Mouse (Mus musculus): ENCODE results near the gene Plac8.

Plac8 gene

DNA sequence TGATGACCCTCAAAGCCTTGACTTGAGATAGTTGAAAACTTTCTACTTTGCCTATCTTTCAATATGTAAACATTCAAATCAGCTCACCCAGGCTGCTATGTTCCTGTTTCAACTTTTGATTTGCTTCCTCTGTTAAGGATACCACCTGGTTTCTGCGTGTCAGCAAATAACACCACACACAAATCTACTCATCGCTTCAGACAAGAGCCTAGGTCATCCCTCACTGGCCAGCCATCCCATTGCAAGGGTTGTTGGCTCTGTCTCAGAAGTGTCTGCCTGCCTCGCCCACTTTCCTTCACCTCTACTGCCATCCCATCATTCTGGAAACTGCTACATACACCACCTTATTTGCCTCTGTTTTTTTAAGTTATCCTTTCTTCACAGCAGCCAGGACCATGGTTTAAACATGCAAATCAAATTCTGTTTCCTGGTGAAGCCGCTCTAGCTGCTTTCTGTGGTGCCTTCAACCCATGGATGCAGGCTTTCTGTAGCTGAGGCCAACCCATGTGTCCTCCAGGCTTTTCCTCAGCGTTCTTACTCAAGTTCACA is 6.9 kb upstream of the Plac8 start:
- no peak for DNase-seq (ENCODE audit: low read depth, low spot score)

DNA sequence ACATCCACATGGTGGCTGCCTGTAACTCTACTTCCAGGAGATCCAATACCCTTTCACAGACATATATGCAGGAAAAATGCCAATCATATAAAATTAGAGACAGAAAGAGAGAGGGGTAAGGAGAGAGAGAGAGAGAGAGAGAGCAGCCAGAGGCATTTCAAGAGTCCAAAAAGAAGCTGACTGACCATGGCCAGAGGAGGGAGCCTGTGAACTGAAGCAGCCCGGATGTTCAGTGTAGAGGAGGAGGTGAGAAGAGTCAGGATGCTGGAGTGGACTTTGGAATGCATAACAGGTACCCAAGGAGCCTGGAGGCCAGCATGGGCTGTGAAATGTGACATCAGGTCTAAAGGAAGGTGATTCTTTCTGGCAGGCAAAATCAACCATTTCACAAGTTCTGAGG is 2.7 kb upstream of the Plac8 start:
- DNase-seq (ENCODE audit: low read depth, low spot score): no peak

DNA sequence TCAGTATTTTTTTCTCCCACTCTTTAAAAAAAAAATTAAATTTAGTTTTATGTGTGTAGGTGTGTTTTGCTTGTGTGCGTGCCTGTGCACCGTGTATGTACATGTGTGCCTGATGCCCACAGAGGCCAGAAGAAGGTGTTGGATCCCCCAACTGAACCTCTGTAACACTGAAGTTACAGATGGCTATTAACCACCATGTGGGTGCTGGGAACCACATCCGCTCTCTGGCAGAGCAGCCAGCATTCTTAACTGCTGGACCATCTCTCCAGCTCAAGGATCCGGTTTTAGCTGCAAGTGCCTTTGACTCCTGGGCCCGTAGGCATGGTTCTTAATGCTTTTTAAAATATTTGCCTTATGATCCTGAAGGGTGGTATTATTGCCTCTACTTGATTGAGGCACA is 1.2 kb upstream of the Plac8 start:
- no peak for DNase-seq (ENCODE audit: low read depth, low spot score)

DNA sequence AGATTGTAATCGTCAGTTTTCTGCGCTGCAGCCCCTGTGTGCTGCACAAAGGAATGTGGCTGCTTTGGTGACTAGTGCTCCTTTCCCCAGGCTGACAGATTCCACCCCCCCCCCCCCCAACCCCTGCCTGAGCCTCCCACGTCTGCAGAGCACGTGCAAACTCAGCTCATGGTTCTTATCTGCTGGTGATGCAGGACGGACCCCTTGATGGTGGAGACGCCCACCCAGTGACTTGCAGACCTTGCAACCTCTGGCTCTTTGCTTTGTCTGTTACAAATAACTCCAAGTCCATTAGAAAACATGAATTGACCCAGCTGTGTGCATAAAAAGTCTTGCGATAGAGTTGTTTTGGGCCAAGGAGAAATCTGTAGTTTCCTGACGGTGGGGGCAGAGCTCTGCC is 1.3 kb downstream of the Plac8 start:
- no peak for DNase-seq (ENCODE audit: low read depth, low spot score)

DNA sequence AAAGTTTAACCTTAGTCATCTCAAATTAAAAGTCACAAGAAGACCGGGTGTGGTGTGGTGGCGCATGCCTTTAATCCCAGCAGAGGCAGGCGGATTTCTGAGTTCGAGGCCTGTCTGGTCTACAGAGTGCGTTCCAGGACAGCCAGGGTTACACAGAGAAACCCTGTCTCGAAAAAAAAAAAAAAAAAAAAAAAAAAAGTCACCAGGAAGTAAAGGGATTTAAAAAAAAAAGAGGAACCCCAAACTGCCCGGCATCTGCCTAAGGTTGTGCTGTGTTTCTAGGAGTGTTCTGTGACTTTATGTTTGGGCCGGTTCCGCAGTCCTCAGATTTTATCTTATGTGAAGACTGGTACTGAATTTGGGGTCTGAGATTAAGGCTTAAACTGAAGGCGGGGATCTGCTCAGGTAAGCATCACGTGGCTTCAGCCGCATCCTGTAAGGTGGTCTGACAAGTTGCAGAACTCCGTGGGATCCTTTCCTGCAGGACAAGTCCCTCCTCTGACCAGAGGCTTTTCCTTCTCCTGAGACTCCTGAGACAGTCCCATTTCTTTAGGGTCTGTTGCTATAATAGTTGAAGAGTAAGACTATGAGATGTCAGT is 1.9 kb downstream of the Plac8 start:
- DNase-seq (ENCODE audit: low read depth, low spot score): no peak

DNA sequence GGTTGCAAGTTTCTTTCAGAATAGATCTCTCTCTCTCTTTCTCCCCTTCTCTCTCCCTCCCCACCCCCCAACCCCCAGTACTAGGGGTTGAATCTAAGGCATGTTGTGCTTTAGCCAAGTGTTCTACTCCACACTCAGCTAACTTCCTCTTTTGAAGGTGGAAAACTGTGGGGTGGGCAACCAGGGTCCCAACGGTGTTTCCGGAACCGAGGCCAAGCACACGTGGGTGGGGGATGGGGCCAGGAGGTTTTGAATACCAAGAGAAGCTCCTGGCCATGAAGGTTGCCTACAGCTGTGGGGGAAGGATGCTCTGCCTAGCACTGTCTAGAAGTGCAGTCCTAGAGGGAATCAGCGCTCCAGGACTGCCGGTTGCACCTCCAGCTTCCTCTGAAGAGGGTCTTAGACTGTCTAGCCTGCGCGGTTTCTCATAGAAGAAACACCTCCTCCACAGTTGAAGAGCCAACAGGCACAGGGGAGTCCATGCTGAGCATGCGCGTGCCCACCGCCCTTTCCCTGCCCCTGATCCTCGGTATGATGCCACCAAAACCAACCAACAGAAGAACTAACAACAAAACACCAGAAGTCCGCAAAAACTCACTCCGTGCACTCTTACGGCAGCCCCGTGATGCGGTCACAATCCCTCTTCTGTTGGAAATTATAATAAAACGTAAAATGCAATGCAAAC is 2.7 kb downstream of the Plac8 start:
- no peak for DNase-seq (ENCODE audit: low read depth, low spot score)

DNA sequence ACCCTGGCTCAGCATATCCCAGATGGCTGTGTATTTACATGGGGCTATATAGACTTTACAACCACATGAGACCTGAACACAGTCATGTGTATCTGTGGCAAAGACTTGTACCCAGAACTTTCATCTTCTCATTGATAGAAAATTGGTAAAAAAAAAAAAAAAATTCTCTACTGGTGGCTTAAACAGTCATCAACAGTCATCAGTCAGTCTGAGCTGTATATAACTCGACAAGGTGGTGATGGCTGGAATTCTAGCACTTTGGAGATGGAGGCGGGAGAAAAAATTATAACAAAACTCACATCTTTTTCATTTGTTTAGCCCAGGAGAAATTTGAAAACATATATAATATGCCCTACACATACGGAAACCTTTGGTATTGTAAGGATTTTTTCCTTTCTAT is 3.2 kb downstream of the Plac8 start:
- no peak for DNase-seq (ENCODE audit: low read depth, low spot score)

DNA sequence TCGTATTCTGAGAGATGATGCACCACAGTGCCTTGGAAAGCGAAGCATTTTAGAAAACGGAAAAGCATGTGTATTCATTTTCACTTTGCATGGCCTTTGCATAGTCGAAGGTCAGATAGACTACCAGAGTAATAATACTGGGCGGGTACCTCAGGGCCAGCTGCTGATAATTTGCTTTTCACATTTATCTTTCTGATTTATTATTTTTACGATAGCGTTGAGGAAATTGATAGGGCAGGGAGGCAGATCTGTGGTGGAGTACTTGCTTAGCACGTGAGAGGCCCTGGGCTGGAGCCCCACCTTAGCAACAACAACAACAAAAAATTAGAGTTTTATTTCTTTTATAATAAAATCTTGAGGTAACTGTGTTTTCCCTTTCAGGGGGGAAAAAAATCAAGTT is 3.9 kb downstream of the Plac8 start:
- no peak for DNase-seq (ENCODE audit: low read depth, low spot score)

DNA sequence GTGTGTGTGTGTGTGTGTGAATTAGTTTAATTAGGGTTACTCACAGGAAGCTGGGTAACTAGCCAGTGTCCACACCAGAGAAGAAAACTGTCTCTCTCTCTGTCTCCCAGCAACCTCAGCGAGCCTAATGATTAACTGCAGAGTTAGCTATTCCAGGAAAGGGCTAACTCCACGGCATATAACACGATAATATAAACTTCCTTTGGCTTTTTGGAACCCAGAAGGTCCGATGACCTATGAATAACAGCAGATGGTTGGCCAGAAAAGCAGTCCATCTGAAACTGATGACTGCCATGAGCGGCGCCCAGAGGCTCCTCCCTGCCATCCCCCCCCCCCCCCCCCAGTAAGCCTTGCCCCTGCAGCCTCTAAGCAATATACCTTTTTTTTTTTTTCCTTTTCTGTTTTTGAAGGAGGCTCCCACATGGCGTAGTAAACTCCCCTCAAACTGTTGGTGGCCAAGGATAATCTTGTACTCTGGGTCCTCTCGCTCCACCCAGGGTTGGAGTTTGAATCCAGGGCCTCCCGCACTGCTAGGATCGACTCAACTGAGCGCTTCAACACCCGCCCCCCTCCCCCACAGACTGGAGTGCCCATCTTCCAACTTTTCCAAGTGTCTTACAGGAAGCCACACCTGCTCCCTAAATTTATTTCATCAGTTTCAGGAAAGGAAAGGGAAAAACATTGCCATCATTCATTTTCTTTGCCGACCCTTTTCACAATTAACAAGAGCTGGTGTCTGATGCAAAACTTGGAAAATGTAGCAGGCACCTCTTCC is 4.6 kb downstream of the Plac8 start:
- no peak for DNase-seq (ENCODE audit: low read depth, low spot score)

DNA sequence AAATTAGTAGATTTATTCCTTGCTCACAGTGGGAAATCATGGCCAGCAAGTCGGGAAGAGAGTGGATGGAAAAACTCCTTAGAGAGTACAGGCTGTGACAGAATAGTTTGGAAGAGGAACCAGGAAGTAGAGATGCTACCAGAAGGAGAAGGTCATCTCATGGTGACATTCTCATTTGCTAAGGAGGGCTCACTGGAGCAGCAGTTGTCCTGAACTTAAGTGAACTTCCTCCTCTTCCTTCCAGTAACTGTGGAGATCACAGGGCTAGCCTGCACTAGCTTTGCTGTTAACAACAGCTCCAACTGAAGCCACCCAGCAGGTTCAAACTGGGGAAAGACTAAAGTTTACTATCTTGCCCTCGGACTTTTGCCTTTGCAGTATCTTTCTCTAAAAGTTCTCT is 5.2 kb downstream of the Plac8 start:
- DNase-seq (ENCODE audit: low read depth, low spot score): no peak

DNA sequence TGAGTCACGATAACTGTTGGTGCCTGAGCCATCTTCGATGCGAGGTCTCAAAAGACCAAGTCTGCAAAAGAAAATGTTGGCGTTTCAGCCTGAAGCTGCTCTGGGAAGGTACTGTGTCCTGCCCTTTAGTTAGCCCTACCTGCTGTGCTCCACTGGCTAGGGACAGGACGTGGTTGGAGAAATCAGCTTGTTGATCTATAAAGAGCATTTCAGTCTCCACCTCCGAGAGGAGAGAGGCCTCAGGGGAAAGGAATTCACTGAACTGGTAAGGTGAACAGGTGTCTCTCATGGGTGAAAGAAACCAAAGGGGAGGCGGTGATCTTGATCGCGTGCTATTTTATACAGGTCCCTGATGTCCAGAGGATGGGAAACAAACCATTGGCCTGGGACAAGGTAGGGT is 9.3 kb downstream of the Plac8 start:
- no peak for DNase-seq (ENCODE audit: low read depth, low spot score)

DNA sequence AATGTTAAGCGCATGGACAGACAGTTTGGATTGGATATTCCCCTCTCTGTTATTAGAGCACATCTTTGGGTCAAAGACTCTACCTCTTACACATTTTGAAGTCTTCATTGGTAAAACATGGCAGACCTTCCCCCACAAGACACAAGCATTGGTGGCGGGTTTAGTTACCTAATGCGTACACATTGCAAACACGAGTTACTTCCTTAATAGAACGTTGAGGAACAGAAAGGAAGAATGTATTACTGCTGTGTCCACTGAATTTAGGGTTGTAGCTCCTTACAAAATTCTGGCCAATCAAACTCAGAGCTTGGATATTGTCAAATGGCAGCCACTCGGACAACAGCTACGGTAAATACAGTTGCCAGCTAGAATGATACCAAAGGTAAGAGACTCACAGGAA is 12.7 kb downstream of the Plac8 start:
- DNase-seq (ENCODE audit: low read depth, low spot score): no peak

DNA sequence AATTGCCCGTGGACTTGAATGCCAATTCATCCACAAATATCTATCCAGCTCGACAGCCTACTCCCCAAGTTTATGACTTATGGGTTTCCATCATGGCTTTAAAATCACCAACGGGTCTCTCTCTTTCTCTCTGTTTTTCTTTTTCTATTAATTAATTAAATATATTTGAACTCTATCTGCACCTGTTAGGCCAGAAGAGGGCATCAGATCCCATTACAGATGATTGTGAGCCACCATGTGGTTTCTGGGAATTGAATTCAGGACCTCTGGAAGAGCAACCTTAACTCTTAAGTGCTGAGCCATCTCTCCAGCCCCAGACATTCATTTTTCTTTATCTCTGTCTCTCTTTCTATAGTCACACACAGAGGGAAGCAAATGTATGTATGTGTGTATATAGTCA is 13.3 kb downstream of the Plac8 start:
- no peak for DNase-seq (ENCODE audit: low read depth, low spot score)

DNA sequence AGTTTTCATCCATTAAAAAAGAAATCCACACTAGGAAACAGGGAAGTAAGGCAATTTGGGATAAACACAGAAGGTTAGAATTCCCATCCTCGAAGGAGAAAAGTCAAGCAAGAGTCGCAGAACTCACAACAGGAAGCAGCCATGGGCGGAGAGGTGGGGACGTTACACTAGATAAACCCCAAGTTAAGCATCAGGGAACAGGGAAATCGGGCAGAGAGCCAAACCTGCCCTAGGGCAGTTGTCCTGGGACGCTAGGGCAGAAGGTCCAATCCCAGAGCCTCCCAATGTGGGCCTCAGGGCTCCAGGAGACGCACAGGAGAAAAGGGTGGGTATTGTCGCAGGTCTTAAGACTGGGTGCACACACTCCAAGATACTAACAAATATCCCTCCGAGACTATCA is 14.5 kb downstream of the Plac8 start:
- no peak for DNase-seq (ENCODE audit: low read depth, low spot score)

DNA sequence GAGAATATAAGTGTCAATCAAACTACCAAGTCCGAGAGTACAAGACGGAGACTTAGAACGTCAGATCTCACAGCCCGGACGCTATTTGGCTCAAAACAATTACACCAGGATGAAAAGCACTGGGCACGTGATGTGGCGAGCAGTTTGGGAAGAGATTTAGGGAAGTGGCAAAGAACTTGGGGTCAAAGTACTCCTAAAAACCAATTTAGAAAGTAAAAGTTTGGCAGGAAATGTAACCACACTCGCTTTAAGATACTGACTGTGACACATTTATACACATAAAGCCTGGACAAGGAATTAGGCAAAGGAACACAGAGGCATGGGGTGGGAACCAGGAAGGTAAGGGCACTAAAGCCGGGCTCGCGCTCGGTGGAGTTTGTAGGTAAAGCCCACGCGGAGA is 15.0 kb downstream of the Plac8 start:
- no peak for DNase-seq (ENCODE audit: low read depth, low spot score)

DNA sequence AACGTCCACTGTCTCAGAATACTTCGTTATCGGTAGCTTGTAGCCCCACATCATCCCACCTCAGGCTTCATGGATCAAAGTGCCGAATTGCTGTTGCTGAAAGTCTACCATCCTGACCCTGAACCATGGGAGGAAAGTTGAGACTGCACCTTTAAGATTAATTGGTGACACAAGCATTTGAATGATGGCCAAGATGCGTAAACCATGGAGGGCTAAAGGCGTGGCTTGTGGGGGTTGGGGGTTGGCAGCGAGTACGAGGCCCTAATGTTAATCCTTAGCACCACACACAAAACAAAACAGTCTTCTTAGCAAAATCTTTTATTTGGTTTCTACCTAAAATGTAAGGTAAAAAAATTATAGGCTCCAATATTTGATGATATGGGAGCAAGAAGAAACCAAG is 18.6 kb downstream of the Plac8 start:
- no peak for DNase-seq (ENCODE audit: low read depth, low spot score)

DNA sequence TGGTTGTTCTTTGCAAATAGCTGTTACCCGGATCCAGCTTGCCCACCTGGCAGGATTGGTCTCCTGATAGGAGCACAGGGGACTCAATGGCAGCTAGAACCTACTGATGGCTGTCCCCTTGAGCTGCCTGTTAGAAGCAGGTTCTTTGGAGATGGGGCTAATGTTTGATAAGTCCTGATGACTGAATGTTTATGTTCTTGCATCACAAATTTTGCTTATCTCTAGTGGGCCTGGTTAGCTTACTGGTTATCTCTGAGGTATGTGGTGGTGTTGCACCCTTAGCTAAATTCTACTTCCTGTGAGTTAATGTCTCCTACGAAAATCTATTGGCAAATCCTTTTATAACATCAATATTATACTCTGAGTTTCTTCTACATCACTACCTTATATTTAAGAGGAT is 20.1 kb downstream of the Plac8 start:
- no peak for DNase-seq (ENCODE audit: low read depth, low spot score)

DNA sequence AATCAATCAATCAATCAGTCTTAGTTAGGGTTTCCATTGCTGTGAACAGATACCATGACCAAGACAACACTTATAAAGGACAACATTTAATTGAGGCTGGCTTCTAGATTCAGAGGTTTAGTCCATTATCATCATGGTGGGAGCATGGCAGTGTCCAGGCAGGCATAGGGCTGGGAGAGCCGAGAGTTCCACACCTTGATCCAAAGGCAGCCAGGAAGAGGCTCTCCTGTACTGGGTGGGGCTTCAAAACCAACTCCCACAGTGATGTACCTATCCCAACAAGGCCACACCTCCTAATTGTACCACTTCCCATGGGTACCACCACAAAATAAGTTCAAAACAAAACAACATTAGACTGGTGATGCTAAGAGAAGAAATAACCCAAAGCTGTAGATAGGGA is 21.9 kb downstream of the Plac8 start:
- no peak for DNase-seq (ENCODE audit: low read depth, low spot score)

DNA sequence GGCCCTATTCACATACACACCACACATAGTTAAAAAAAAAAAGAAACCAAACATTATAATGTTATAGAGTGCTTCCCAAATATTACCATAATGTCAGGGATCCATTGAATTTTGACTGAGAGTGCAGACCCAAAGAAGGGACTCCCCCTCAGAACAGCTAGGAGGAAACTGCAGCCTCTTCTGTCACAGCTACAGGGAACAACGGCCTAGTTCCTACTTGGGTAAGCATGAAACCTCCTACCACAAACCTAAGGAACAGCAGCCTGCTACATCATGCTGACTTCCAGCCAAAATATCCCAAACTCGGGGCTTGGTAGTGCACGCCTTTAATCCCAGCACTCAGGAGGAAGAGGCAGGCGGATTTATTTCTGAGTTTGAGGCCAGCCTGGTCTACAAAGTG is 22.7 kb downstream of the Plac8 start:
- no peak for DNase-seq (ENCODE audit: low read depth, low spot score)

DNA sequence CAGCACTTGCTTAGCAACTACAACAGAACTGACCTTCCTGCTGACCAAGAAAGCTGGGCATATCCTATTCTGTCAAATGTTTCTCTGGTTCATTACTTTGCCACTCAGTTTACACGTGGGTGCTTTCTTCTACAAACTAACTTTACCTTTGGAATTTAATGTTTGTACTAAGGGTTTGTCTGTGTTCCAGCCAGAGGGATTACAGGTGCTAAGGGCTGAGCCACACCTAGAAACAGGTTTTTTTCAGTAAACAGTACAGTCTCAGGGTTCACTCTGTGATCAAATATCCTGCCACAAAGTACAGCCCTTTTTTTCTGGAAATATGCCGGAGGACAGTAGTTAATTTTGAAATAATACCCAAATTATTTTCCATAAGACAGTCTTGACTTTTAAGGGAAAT is 23.8 kb downstream of the Plac8 start:
- no peak for DNase-seq (ENCODE audit: low read depth, low spot score)

DNA sequence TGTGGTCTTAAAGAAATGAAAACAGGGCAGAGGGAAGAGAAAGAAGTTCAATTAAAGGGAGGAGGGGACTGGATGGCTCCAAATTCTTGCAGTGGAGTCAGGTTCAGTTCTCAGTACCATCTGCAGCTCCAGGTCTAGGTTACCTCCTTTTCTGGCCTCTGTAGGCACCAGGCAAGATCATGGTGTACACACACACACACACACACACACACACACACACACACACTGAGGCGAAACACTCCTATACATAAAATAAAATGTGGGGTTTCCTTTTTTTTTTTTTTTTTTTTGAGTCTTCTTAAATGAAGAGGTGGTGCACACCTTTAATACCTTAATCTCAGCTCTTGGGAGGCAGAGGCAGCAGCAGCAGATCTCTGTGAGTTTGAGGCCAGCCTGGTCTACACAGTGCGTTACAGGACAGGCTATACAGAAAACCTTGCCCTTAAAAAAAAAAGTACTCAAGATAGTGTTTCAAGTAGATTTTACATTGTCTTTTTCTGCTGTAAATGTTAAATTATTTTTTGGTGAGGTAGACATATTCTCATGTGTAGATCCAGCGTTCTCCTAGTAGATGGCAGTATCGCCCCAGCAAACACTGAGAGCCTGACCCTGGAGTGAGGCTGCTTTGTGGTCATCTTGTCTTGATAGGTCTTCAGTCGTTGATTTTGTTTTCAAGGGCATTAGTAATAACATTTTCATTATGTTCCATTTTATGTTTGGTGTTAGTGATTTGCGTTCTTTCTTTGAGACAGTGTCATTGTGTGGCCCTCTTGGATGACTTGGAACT is 25.6 kb downstream of the Plac8 start:
- DNase-seq (ENCODE audit: low read depth, low spot score): no peak

DNA sequence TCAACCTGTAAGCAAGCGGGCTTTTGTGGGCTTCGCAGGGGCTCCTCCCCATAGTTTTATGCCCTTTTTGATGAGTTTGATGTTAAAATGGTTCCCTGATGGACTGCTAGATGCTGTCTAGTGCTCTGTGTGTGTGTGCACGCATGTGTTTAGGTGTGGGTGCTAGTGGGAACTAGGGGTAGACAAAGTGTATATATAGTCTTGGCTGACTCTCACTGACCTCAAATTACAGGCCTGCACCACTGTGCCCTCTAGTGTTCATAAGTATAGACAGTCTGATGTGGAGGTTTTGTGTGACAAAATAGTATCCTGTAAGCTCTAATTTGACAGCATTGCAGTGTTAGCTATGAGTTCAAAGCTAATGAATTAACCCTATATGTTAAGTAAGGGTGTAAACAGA is 35.4 kb downstream of the Plac8 start:
- peak; percentile 8 for DNase-seq (ENCODE audit: low read depth, low spot score)

All from c-Kit-negative CD71-positive TER-119-positive erythroid progenitor cells, embryonic 14.5 days (primary cell).